Mouse (Mus musculus): ENCODE measurements at regions not wholly inside any gene's neighbourhood (a gene's known extent, or its start where the extent isn't known, plus 50 kb on each side); places are given as distances from the start of the nearest gene placed in this dataset.
"Not testable (repeated sequence)": the region's sequence is repeated elsewhere in the genome, so short reads cannot be mapped to it uniquely, and the experiment has no call there.

- no peaks in the 10 kb centered on the region for H3K27me3 ChIP-seq (replicated peaks; ENCODE audit: low read depth, poor library complexity, severe bottlenecking)
- H3K36me3 ChIP-seq (replicated peaks) = no peaks in the 10 kb centered on the region
- 95% methylated on average over 1 of the region's 1 CpGs for WGBS
- H3K27ac ChIP-seq (replicated peaks) = no peak overlapping the region
- H3K9me3 ChIP-seq = no peaks in the 10 kb centered on the region
- H3K4me1 ChIP-seq = no peaks in the 10 kb centered on the region
- no peak for DNase-seq (ENCODE audit: low spot score)
- no peak overlapping the region for H3K4me3 ChIP-seq
These were observed 545.8 kb upstream of the Klhl29 start for GRCm38 (mm10) chr12:5921262-5921661.

- Histone ChIP-seq H3K36me3 (replicated peaks) (no peaks in the 10 kb centered on the region), H3K4me3 (no peak overlapping the region), H3K27ac (replicated peaks) (no peak overlapping the region), H3K4me1 (no peaks in the 10 kb centered on the region), H3K27me3 (replicated peaks; ENCODE audit: low read depth, poor library complexity, severe bottlenecking) (no peaks in the 10 kb centered on the region), H3K9me3 (no peaks in the 10 kb centered on the region)
- no peak for DNase-seq (ENCODE audit: low spot score)
- WGBS = 70% methylated on average over 1 of the region's 1 CpGs
These were observed 542.5 kb upstream of the Klhl29 start for GRCm38 (mm10) chr12:5918030-5918429.

GRCm38 (mm10) chr12:5906251-5906650, 530.8 kb upstream of the Klhl29 start:
- H3K36me3 ChIP-seq (replicated peaks) = no peaks in the 10 kb centered on the region
- WGBS = 91% methylated on average over 2 of the region's 2 CpGs
- DNase-seq (ENCODE audit: low spot score) = no peak
- H3K4me1 ChIP-seq = no peaks in the 10 kb centered on the region
- H3K27ac ChIP-seq (replicated peaks) = no peak overlapping the region
- 0 out of 2 replicates have a peak, but pooled peaks cover 5% of the 10 kb centered on the region for H3K9me3 ChIP-seq
- no peaks in the 10 kb centered on the region for H3K27me3 ChIP-seq (replicated peaks; ENCODE audit: low read depth, poor library complexity, severe bottlenecking)
- no peak overlapping the region for H3K4me3 ChIP-seq

- H3K4me1 ChIP-seq; H3K9me3 ChIP-seq; H3K36me3 ChIP-seq (replicated peaks); H3K27ac ChIP-seq (replicated peaks); DNase-seq (ENCODE audit: low spot score); H3K27me3 ChIP-seq (replicated peaks; ENCODE audit: low read depth, poor library complexity, severe bottlenecking); H3K4me3 ChIP-seq: not testable (repeated sequence)
- WGBS = 49% methylated on average over 2 of the region's 3 CpGs
These were observed 516.3 kb upstream of the Klhl29 start for GRCm38 (mm10) chr12:5891786-5892185.

- H3K4me1 ChIP-seq = no peaks in the 10 kb centered on the region
- DNase-seq (ENCODE audit: low spot score) = no peak
- H3K9me3 ChIP-seq = no peaks in the 10 kb centered on the region
- H3K36me3 ChIP-seq (replicated peaks) = no peaks in the 10 kb centered on the region
- no peaks in the 10 kb centered on the region for H3K27me3 ChIP-seq (replicated peaks; ENCODE audit: low read depth, poor library complexity, severe bottlenecking)
- H3K27ac ChIP-seq (replicated peaks) = no peak overlapping the region
- no peak overlapping the region for H3K4me3 ChIP-seq
These were observed 491.2 kb upstream of the Klhl29 start for GRCm38 (mm10) chr12:5866701-5867100.

- 84% methylated on average over 2 of the region's 2 CpGs for WGBS
- no peak for DNase-seq (ENCODE audit: low spot score)
- H3K27me3 ChIP-seq (replicated peaks; ENCODE audit: low read depth, poor library complexity, severe bottlenecking) = no peaks in the 10 kb centered on the region
These were observed 484.3 kb upstream of the Klhl29 start for GRCm38 (mm10) chr12:5859795-5860194.

GRCm38 (mm10) chr12:5856421-5856820, 480.9 kb upstream of the Klhl29 start:
- no peak overlapping the region for H3K4me3 ChIP-seq
- H3K36me3 ChIP-seq (replicated peaks) = no peaks in the 10 kb centered on the region
- no peaks in the 10 kb centered on the region for H3K9me3 ChIP-seq
- H3K27me3 ChIP-seq (replicated peaks; ENCODE audit: low read depth, poor library complexity, severe bottlenecking) = no peaks in the 10 kb centered on the region
- DNase-seq (ENCODE audit: low spot score) = no peak
- H3K4me1 ChIP-seq = 0 out of 2 replicates have a peak, but pooled peaks cover 4% of the 10 kb centered on the region
- no peak overlapping the region for H3K27ac ChIP-seq (replicated peaks)
- 61% methylated on average over 3 of the region's 3 CpGs for WGBS

More at GRCm38 (mm10) chr12:5859795-5860194, 484.3 kb upstream of the Klhl29 start:
- no peaks in the 10 kb centered on the region for H3K36me3 ChIP-seq (replicated peaks)
- no peak overlapping the region for H3K4me3 ChIP-seq
- no peaks in the 10 kb centered on the region for H3K9me3 ChIP-seq
- H3K4me1 ChIP-seq = 0 out of 2 replicates have a peak, but pooled peaks cover 4% of the 10 kb centered on the region
- no peak overlapping the region for H3K27ac ChIP-seq (replicated peaks)

- 57% methylated on average over 2 of the region's 2 CpGs for WGBS
- no peaks in the 10 kb centered on the region for H3K9me3 ChIP-seq
- DNase-seq (ENCODE audit: low spot score) = no peak
These were observed 434.9 kb upstream of the Klhl29 start for GRCm38 (mm10) chr12:5810427-5810826.

GRCm38 (mm10) chr12:5810009-5810408, 434.5 kb upstream of the Klhl29 start:
- 73% methylated on average over 4 of the region's 4 CpGs for WGBS
- no peak for DNase-seq (ENCODE audit: low spot score)
- no peak overlapping the region for H3K27ac ChIP-seq (replicated peaks)
- 0 out of 2 replicates have a peak, but pooled peaks cover 3% of the 10 kb centered on the region for H3K27me3 ChIP-seq (replicated peaks; ENCODE audit: low read depth, poor library complexity, severe bottlenecking)
- no peak overlapping the region for H3K4me3 ChIP-seq
- no peaks in the 10 kb centered on the region for H3K9me3 ChIP-seq
- H3K36me3 ChIP-seq (replicated peaks) = no peaks in the 10 kb centered on the region
- peaks cover 18% of the 10 kb centered on the region for H3K4me1 ChIP-seq

More at GRCm38 (mm10) chr12:5810427-5810826, 434.9 kb upstream of the Klhl29 start:
- Histone ChIP-seq H3K27ac (replicated peaks) (no peak overlapping the region), H3K27me3 (replicated peaks; ENCODE audit: low read depth, poor library complexity, severe bottlenecking) (0 out of 2 replicates have a peak, but pooled peaks cover 3% of the 10 kb centered on the region), H3K36me3 (replicated peaks) (no peaks in the 10 kb centered on the region), H3K4me1 (peaks cover 18% of the 10 kb centered on the region), H3K4me3 (no peak overlapping the region)

GRCm38 (mm10) chr12:5807996-5808886, 432.8 kb upstream of the Klhl29 start:
- H3K27ac ChIP-seq (replicated peaks) = peak overlapping the region; percentile 44; the same call in 1 of the 2 replicates

GRCm38 (mm10) chr12:5805731-5806130, 430.2 kb upstream of the Klhl29 start:
- H3K36me3 ChIP-seq (replicated peaks) = no peaks in the 10 kb centered on the region
- no peak overlapping the region for H3K27ac ChIP-seq (replicated peaks)
- H3K9me3 ChIP-seq = no peaks in the 10 kb centered on the region
- H3K4me1 ChIP-seq = peaks cover 18% of the 10 kb centered on the region
- no peak for DNase-seq (ENCODE audit: low spot score)
- 92% methylated on average over 2 of the region's 2 CpGs for WGBS
- 0 out of 2 replicates have a peak, but pooled peaks cover 3% of the 10 kb centered on the region for H3K27me3 ChIP-seq (replicated peaks; ENCODE audit: low read depth, poor library complexity, severe bottlenecking)
- H3K4me3 ChIP-seq = no peak overlapping the region

More at GRCm38 (mm10) chr12:5807996-5808886, 432.8 kb upstream of the Klhl29 start:
- 17% methylated on average over 18 of the region's 18 CpGs for WGBS
- no peaks in the 10 kb centered on the region for H3K9me3 ChIP-seq
- no peak overlapping the region for H3K4me3 ChIP-seq
- peaks cover 18% of the 10 kb centered on the region for H3K4me1 ChIP-seq
- 0 out of 2 replicates have a peak, but pooled peaks cover 3% of the 10 kb centered on the region for H3K27me3 ChIP-seq (replicated peaks; ENCODE audit: low read depth, poor library complexity, severe bottlenecking)
- H3K36me3 ChIP-seq (replicated peaks) = no peaks in the 10 kb centered on the region
- peak; percentile 13 for DNase-seq (ENCODE audit: low spot score)

GRCm38 (mm10) chr12:5793051-5793450, 417.6 kb upstream of the Klhl29 start:
- WGBS = 85% methylated on average over 7 of the region's 7 CpGs
- DNase-seq (ENCODE audit: low spot score) = no peak

More at GRCm38 (mm10) chr12:5793051-5793450, 417.6 kb upstream of the Klhl29 start:
- H3K4me3 ChIP-seq = no peak overlapping the region
- H3K9me3 ChIP-seq = no peaks in the 10 kb centered on the region
- H3K27me3 ChIP-seq (replicated peaks; ENCODE audit: low read depth, poor library complexity, severe bottlenecking) = no peaks in the 10 kb centered on the region
- H3K27ac ChIP-seq (replicated peaks) = no peak overlapping the region
- no peaks in the 10 kb centered on the region for H3K4me1 ChIP-seq
- no peaks in the 10 kb centered on the region for H3K36me3 ChIP-seq (replicated peaks)

Data from embryonic facial prominence, embryonic 10.5 days (tissue).